In the genomic region with DNA sequence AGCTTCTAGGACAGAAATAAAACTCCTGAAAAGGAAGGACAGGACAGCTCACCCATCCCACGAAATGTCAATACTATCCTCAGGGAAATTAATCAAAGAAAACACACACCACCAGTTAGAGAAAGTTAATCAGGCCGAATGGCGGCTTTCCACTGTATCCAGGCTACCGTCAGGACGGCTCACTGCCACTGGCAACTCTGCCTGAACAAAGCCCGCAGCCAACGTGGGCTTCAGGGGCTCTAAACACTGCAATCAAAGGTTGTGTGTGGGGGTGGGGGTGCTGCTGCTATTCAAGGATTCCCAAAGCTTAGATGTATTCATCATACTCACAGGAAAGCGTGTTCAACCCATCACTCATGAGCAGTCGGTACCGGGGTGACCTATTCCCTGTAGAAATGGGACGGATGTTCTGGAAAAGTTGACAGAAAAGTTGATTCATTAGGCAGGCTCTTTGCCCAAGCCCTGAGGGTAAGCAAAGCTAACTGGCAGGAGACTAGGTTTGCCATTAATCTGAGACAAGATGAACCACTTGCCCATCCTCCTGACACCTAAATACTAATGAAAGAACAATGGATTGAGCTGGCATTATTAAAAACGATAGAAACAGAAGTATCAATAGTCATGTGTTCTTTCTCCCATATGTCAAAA, we compare ENCODE assay signal across 19 mouse cellular contexts. TPM values are rescaled to one million over a fixed set of nuclear protein-coding genes. Genes with fewer than 3 reads are reported as not detected.
DNase-seq lines count a peak whose midpoint lies in the region; ATAC-seq lines count a peak whose summit lies in the region.
"Had no signal": no experiment of that assay in that cellular context is flagged by ENCODE, and none has a peak within 500 bp of the region (broad histone marks: within the 10 kb centered on the region; RNA-seq: fewer than 3 reads in every experiment).

No protein-coding gene starts in this region.

- no peak overlapping the region for H3K9ac ChIP-seq in hindbrain, embryonic 15.5 days
- H3K9ac ChIP-seq: forebrain, embryonic 13.5 days; intestine, embryonic 15.5 days had no signal

- ATAC-seq in hindbrain, embryonic 15.5 days (ENCODE audit: low FRiP score, low read depth): no peak
- ATAC-seq: forebrain, embryonic 13.5 days; intestine, embryonic 15.5 days had no signal

- 0 out of 2 replicates have a peak overlapping the region, but pooled peaks have one; percentile 33 for H3K27ac ChIP-seq in hindbrain, embryonic 15.5 days (replicated peaks)
- H3K27ac ChIP-seq: forebrain, embryonic 13.5 days; intestine, embryonic 15.5 days had no signal

- intact Hi-C loops in heart, postnatal 36 days (cut with DNase I): no loop called here

- no peaks in the 10 kb centered on the region for H3K4me1 ChIP-seq in hindbrain, embryonic 15.5 days (replicated peaks)

- H3K9me3 ChIP-seq in hindbrain, embryonic 15.5 days: no peaks in the 10 kb centered on the region
- H3K9me3 ChIP-seq: forebrain, embryonic 13.5 days; intestine, embryonic 15.5 days; megakaryocyte, embryonic 14.5 days had no signal

- H3K4me2 ChIP-seq in hindbrain, embryonic 15.5 days: no peak overlapping the region
- H3K4me2 ChIP-seq: forebrain, embryonic 13.5 days; heart, embryonic 11.5 days; intestine, embryonic 15.5 days; liver, embryonic 11.5 days had no signal

- WGBS in hindbrain, embryonic 15.5 days: 60% methylated on average over 12 of the region's 12 CpGs

- peak; percentile 87 for DNase-seq in heart, adult 11 months
- no peak for DNase-seq in heart, postnatal 36 days
- DNase-seq in layer of hippocampus, postnatal 10 days (ENCODE audit: low spot score in 2 of 2): peak; percentile 45 to 65
- DNase-seq in layer of hippocampus, adult 8-10 months (ENCODE audit: low spot score in 2 of 2): no peak
- peak; percentile 68 for DNase-seq in adipocyte (ENCODE audit: low spot score)
- DNase-seq in urinary bladder, postnatal 10 days (ENCODE audit: low spot score): no peak
- DNase-seq: adrenal gland, postnatal 36 days; cerebellum, adult 18-20 months; gastrocnemius, postnatal 14 days; lung, postnatal 14 days; right cerebral cortex, postnatal 25 days; thymus, adult 2 months had no signal

- H3K27me3 ChIP-seq in hindbrain, embryonic 15.5 days: no peaks in the 10 kb centered on the region
- H3K27me3 ChIP-seq: CH12.LX; forebrain, embryonic 13.5 days; intestine, embryonic 15.5 days; megakaryocyte, embryonic 14.5 days had no signal

- H3K36me3 ChIP-seq in hindbrain, embryonic 15.5 days: peaks cover 13% of the 10 kb centered on the region

- H3K4me3 ChIP-seq in hindbrain, embryonic 15.5 days: no peak overlapping the region
- H3K4me3 ChIP-seq: forebrain, embryonic 13.5 days; intestine, embryonic 15.5 days had no signal

RNA-seq across cellular contexts. Expression of a gene that starts 7.3 kb away (rescaled TPM):
- 10 to 100 TPM; 55.1 to 63.8 TPM for total RNA-seq in heart, postnatal 36 days (2021)
- total RNA-seq in layer of hippocampus, postnatal 10 days (2021): 10 to 100 TPM; 55.2 to 61.9 TPM
- total RNA-seq in layer of hippocampus, adult 8-10 months (2022): 10 to 100 TPM; 61.7 to 67.5 (median 66.1) TPM
- 54.4 and 61.4 TPM in 2 replicates for polyA plus RNA-seq in hindbrain, embryonic 15.5 days (2015; fragmentation: Nextera tagmentation; extraction: Ambion mirVana)

RNA-seq across cellular contexts. Expression of a gene that starts 7.4 kb away (rescaled TPM):
- 1 to 10 TPM; 4.4 to 7.5 TPM for total RNA-seq in heart, postnatal 36 days (2021)
- total RNA-seq in layer of hippocampus, postnatal 10 days (2021): 10 to 100 TPM; 13.2 to 13.7 TPM
- 10 to 100 TPM; 15.0 to 23.6 (median 19.6) TPM for total RNA-seq in layer of hippocampus, adult 8-10 months (2022)
- 15.6 and 16.8 TPM in 2 replicates for polyA plus RNA-seq in hindbrain, embryonic 15.5 days (2015; fragmentation: Nextera tagmentation; extraction: Ambion mirVana)

Comparison
In these comparisons a context has a peak if more than half of its experiments do, and no peak if none do; other contexts are left out.
1. DNase-seq: peak in heart, adult 11 months (single experiment), layer of hippocampus, postnatal 10 days (2 of 2) and adipocyte (single experiment); none in heart, postnatal 36 days (0 of 2), layer of hippocampus, adult 8-10 months (0 of 2) and urinary bladder, postnatal 10 days (single experiment).